Mouse (Mus musculus) adipocyte (in vitro differentiated cells): Measurements from ENCODE around the gene Fam110c.

Experiments used
- DNase-seq: peaks from one replicate; pipeline ENCODE4 v3.0.0-alpha.2; 2016; ENCODE audit warnings: low spot score

Gene Fam110c

DNA sequence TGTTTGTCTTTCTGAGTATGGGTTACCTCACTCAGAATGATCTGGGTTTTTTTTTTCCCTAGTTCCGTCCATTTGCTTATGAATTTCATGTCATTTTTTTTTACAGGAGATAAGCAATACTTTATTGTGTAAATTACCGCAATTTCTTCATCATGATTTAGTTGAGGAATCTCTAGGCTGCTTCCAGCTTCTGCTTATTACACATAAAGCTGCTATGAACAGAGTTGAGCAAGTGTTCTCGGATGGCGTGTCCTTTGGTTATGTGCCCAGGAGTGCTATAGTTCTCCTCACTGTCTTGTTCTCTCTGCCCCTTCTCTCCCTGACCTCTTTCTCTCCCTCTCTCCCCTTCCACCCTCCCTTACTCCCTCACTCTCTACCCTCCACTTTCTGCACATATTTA, 28.2 kb downstream of the Fam110c start:
- peak; percentile 94 for DNase-seq

DNA sequence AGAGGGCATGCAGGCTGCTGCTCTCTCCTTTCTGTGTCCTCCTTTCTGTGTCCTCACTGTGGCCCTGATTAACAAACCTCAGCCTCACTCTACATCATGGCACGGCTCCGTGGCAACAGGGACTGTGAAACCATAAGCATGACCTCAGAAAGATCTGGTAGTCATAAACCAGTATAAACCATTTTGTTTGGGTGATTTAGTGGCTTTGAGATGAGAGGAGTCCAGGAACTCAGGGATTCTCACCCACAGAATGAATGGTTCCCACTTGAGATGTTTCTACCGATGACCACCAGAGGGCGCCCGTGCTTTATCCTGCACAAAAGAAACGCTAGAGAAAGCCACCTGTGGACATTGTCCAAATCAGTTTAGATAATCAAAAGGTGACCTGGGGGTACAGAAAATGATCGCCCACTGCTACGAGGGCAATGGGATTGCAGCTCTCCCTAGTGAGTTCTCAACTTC, 42.4 kb downstream of the Fam110c start:
- DNase-seq: peak; percentile 84

DNA sequence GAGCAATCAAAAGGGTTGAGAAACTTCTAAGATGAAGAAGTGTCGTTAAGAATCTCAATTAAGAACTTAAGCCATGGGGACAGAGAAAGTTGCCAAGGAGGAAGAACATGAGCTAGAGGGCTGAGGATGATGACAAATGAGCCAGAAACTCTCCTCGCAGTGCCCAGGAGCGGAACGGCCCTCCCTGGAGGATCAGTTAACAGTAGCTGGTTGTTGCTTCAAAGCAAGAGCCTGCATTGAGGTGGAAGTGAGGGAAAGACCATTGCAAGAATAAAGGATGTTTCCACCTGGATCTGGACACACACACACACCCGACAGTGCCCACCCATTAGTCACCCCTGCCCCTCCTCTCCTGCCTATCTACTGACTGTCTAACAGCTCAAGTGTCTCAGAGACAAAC, 46.9 kb downstream of the Fam110c start:
- DNase-seq: no peak

DNA sequence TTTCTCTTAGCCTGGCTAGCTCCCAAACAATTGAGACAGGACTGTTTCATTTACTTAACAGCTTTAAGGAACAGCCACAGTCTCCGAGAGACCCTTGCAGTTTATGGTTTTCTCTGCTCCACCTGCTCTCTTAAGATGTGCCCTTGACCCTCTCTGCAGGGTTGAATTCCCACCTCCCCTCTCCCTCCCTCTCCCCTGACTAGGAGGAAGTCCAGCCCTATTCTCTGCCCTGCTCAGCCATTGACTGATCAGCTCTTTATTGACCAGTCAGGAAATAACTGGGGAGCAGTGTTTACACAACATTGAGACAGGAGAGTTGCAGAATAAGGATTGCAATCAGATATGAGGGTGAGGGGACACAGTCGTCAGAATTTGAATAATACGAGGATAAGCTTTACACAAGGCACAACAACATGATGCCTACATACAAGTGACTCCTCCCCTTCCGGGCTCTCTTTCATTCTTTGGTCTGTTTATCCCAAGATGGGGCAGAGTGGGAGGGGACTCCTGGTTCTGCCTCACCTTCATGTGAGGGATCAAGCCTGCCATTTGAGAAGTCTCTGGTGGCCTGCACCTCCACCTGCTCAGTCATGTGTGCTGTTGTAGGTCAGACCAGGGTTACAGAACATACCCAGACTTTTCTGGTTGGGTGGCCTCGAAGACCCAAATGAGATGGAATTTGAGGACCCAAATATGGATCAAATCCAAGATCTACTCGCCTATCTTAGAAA, 49.4 kb downstream of the Fam110c start:
- DNase-seq: no peak

- peak; percentile 40 for DNase-seq
Observed at GRCm38 (mm10) chr12:31126071-31126470, 52.4 kb downstream of the Fam110c start.

DNA sequence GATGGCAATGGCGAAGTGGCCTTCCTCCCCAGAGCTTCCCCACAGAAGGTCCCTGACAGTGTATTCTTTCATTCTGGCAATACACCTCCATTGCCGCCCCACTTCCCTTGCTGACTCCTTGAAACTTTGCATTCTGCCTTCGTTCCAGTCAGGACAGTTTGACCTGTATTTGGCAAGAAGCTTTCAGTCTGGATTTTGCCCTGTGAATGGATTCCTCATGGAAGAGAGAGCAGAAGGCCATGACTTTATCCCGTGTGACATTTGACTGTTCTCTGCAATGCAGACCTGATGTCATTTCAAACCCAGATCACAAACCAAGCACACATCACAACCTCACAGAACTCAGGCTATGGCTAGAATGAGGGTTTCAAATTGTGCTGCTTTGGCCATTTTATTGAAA, 55.9 kb downstream of the Fam110c start:
- DNase-seq: no peak
